Comparison of ENCODE assay signal across 17 mouse cellular contexts in genomic region chr4:102964174-102964573, GRCm38 (mm10). TPM values are rescaled to one million over a fixed set of nuclear protein-coding genes. Genes with fewer than 3 reads are reported as not detected.
"Had no signal": no experiment of that assay in that cellular context is flagged by ENCODE, and none has a peak within 500 bp of the region (broad histone marks: within the 10 kb centered on the region; RNA-seq: fewer than 3 reads in every experiment).

No protein-coding gene starts in this region.

- H3K4me1 ChIP-seq: limb, embryonic 10.5 days; limb, embryonic 13.5 days had no signal

- H3K27me3 ChIP-seq: limb, embryonic 13.5 days; liver, embryonic 13.5 days had no signal

- H3K9me3 ChIP-seq: limb, embryonic 10.5 days; limb, embryonic 13.5 days; liver, embryonic 13.5 days had no signal

- DNase-seq: kidney, adult 2 months; kidney, postnatal 25 days; liver, embryonic 13.5 days; liver, postnatal 0 days; lung, postnatal 36 days; midbrain, embryonic 14.5 days had no signal

- H3K36me3 ChIP-seq: limb, embryonic 10.5 days; limb, embryonic 13.5 days; liver, embryonic 13.5 days had no signal

- ATAC-seq: intestine, postnatal 0 days; liver, postnatal 0 days had no signal

- H3K27ac ChIP-seq: kidney, postnatal 0 days; layer of hippocampus, adult 2 months; limb, embryonic 10.5 days; limb, embryonic 13.5 days; liver, embryonic 13.5 days had no signal

- H3K9ac ChIP-seq: limb, embryonic 13.5 days; liver, embryonic 13.5 days; liver, postnatal 0 days had no signal

- H3K4me3 ChIP-seq: layer of hippocampus, adult 2 months; limb, embryonic 10.5 days; limb, embryonic 13.5 days; liver, embryonic 13.5 days had no signal

- H3K4me2 ChIP-seq: limb, embryonic 13.5 days; liver, embryonic 13.5 days; midbrain, embryonic 11.5 days had no signal

RNA-seq across cellular contexts. Expression of gene Tctex1d1, which starts 14.2 kb away (rescaled TPM):
- total RNA-seq: liver, adult 2 months; megakaryocyte-erythroid progenitor cell, adult 5-6 weeks had no signal
- polyA plus RNA-seq: kidney, adult 2 months; large intestine, adult 2 months; liver, adult 2 months; liver, postnatal 0 days; midbrain, embryonic 11.5 days; small intestine, adult 2 months; spleen, adult 2 months had no signal
